Mouse (Mus musculus): ENCODE measurements at regions not wholly inside any gene's neighbourhood (a gene's known extent, or its start where the extent isn't known, plus 50 kb on each side); places are given as distances from the start of the nearest gene placed in this dataset.

GRCm38 (mm10) chrX:10984894-10985293 lies 270.1 kb downstream of the Mid1ip1 start:
- Histone ChIP-seq H3K27ac (ENCODE audit: low read length) (no peak overlapping the region), H3K4me1 (ENCODE audit: insufficient read depth, low read length) (no peaks in the 10 kb centered on the region), H3K9ac (replicated peaks; ENCODE audit: low read length) (no peak overlapping the region), H3K4me3 (ENCODE audit: low read length) (no peak overlapping the region), H3K27me3 (ENCODE audit: insufficient read depth, low read length) (peaks cover 3% of the 10 kb centered on the region; the same call in 1 of the 2 replicates), H3K36me3 (ENCODE audit: insufficient read depth, low read length) (no peaks in the 10 kb centered on the region), H3K9me3 (ENCODE audit: low read length) (no peaks in the 10 kb centered on the region), H3K4me2 (replicated peaks; ENCODE audit: low read depth, low read length) (no peak overlapping the region)
- ATAC-seq (ENCODE audit: low FRiP score, low TSS enrichment), result no peak
- WGBS, result 90% methylated on average over 7 of the region's 7 CpGs

GRCm38 (mm10) chrX:10991871-10992210 lies 277.0 kb downstream of the Mid1ip1 start:
- no peak for ATAC-seq (ENCODE audit: low FRiP score, low TSS enrichment)
- Histone ChIP-seq H3K36me3 (ENCODE audit: insufficient read depth, low read length) (no peaks in the 10 kb centered on the region), H3K9me3 (ENCODE audit: low read length) (no peaks in the 10 kb centered on the region), H3K9ac (replicated peaks; ENCODE audit: low read length) (no peak overlapping the region), H3K4me2 (replicated peaks; ENCODE audit: low read depth, low read length) (peak overlapping the region; percentile 48), H3K4me3 (ENCODE audit: low read length) (no peak overlapping the region), H3K27me3 (ENCODE audit: insufficient read depth, low read length) (peaks cover 17% of the 10 kb centered on the region; the same call in 1 of the 2 replicates), H3K27ac (ENCODE audit: low read length) (no peak overlapping the region), H3K4me1 (ENCODE audit: insufficient read depth, low read length) (peaks cover 9% of the 10 kb centered on the region)
- WGBS, result 36% methylated on average over 6 of the region's 6 CpGs

- H3K27ac ChIP-seq (ENCODE audit: low read length), result no peak overlapping the region; the same call in 1 of the 2 replicates
- peak overlapping the region; percentile 48 for H3K9ac ChIP-seq (replicated peaks; ENCODE audit: low read length)
- H3K4me2 ChIP-seq (replicated peaks; ENCODE audit: low read depth, low read length), result peak overlapping the region; percentile 48
- WGBS, result 32% methylated on average over 19 of the region's 19 CpGs
- ATAC-seq (ENCODE audit: low FRiP score, low TSS enrichment), result peak; percentile 67; the same call in 1 of the 2 replicates
- H3K27me3 ChIP-seq (ENCODE audit: insufficient read depth, low read length), result peaks cover 17% of the 10 kb centered on the region; the same call in 1 of the 2 replicates
- H3K4me1 ChIP-seq (ENCODE audit: insufficient read depth, low read length), result peaks cover 9% of the 10 kb centered on the region
- no peaks in the 10 kb centered on the region for H3K36me3 ChIP-seq (ENCODE audit: insufficient read depth, low read length)
- H3K9me3 ChIP-seq (ENCODE audit: low read length), result no peaks in the 10 kb centered on the region
- H3K4me3 ChIP-seq (ENCODE audit: low read length), result peak overlapping the region; percentile 23
These were observed 277.6 kb downstream of the Mid1ip1 start for GRCm38 (mm10) chrX:10992211-10993004.

GRCm38 (mm10) chrX:10993005-10993377 lies 278.2 kb downstream of the Mid1ip1 start:
- no peaks in the 10 kb centered on the region for H3K36me3 ChIP-seq (ENCODE audit: insufficient read depth, low read length)
- no peaks in the 10 kb centered on the region for H3K9me3 ChIP-seq (ENCODE audit: low read length)
- H3K9ac ChIP-seq (replicated peaks; ENCODE audit: low read length), result no peak overlapping the region; the same call in 1 of the 2 replicates
- peak overlapping the region; percentile 23 for H3K4me3 ChIP-seq (ENCODE audit: low read length)
- H3K27ac ChIP-seq (ENCODE audit: low read length), result no peak overlapping the region; the same call in 1 of the 2 replicates
- peak overlapping the region; percentile 48 for H3K4me2 ChIP-seq (replicated peaks; ENCODE audit: low read depth, low read length)
- peak; percentile 28; the same call in 1 of the 2 replicates for ATAC-seq (ENCODE audit: low FRiP score, low TSS enrichment)
- peaks cover 17% of the 10 kb centered on the region; the same call in 1 of the 2 replicates for H3K27me3 ChIP-seq (ENCODE audit: insufficient read depth, low read length)
- H3K4me1 ChIP-seq (ENCODE audit: insufficient read depth, low read length), result peaks cover 9% of the 10 kb centered on the region
- 28% methylated on average over 5 of the region's 6 CpGs for WGBS

GRCm38 (mm10) chrX:10994910-10995309 lies 280.1 kb downstream of the Mid1ip1 start:
- no peak overlapping the region for H3K4me2 ChIP-seq (replicated peaks; ENCODE audit: low read depth, low read length)
- H3K4me3 ChIP-seq (ENCODE audit: low read length), result no peak overlapping the region
- H3K9me3 ChIP-seq (ENCODE audit: low read length), result no peaks in the 10 kb centered on the region
- no peak overlapping the region for H3K27ac ChIP-seq (ENCODE audit: low read length)
- ATAC-seq (ENCODE audit: low FRiP score, low TSS enrichment), result no peak
- H3K9ac ChIP-seq (replicated peaks; ENCODE audit: low read length), result no peak overlapping the region
- peaks cover 9% of the 10 kb centered on the region for H3K4me1 ChIP-seq (ENCODE audit: insufficient read depth, low read length)
- H3K27me3 ChIP-seq (ENCODE audit: insufficient read depth, low read length), result peaks cover 14% of the 10 kb centered on the region; the same call in 1 of the 2 replicates
- no peaks in the 10 kb centered on the region for H3K36me3 ChIP-seq (ENCODE audit: insufficient read depth, low read length)

- Histone ChIP-seq H3K4me2 (replicated peaks; ENCODE audit: low read depth, low read length) (no peak overlapping the region), H3K36me3 (ENCODE audit: insufficient read depth, low read length) (no peaks in the 10 kb centered on the region), H3K27me3 (ENCODE audit: insufficient read depth, low read length) (no peaks in the 10 kb centered on the region; the same call in 1 of the 2 replicates), H3K27ac (ENCODE audit: low read length) (no peak overlapping the region), H3K9me3 (ENCODE audit: low read length) (no peaks in the 10 kb centered on the region), H3K4me1 (ENCODE audit: insufficient read depth, low read length) (no peaks in the 10 kb centered on the region), H3K4me3 (ENCODE audit: low read length) (no peak overlapping the region), H3K9ac (replicated peaks; ENCODE audit: low read length) (no peak overlapping the region)
- no peak for ATAC-seq (ENCODE audit: low FRiP score, low TSS enrichment)
- WGBS, result 81% methylated on average over 3 of the region's 3 CpGs
These were observed 286.4 kb downstream of the Mid1ip1 start for GRCm38 (mm10) chrX:11001180-11001579.

GRCm38 (mm10) chrX:11039278-11039677 lies 259.8 kb upstream of the H2al1a start:
- H3K9me3 ChIP-seq (ENCODE audit: low read length), result no peaks in the 10 kb centered on the region
- H3K36me3 ChIP-seq (ENCODE audit: insufficient read depth, low read length), result no peaks in the 10 kb centered on the region
- H3K4me2 ChIP-seq (replicated peaks; ENCODE audit: low read depth, low read length), result no peak overlapping the region
- no peak overlapping the region for H3K27ac ChIP-seq (ENCODE audit: low read length)
- H3K27me3 ChIP-seq (ENCODE audit: insufficient read depth, low read length), result 0 out of 2 replicates have a peak, but pooled peaks cover 4% of the 10 kb centered on the region
- H3K4me1 ChIP-seq (ENCODE audit: insufficient read depth, low read length), result no peaks in the 10 kb centered on the region
- no peak for ATAC-seq (ENCODE audit: low FRiP score, low TSS enrichment)
- H3K4me3 ChIP-seq (ENCODE audit: low read length), result no peak overlapping the region
- H3K9ac ChIP-seq (replicated peaks; ENCODE audit: low read length), result no peak overlapping the region

- WGBS, result 87% methylated on average over 3 of the region's 3 CpGs
- no peak overlapping the region for H3K9ac ChIP-seq (replicated peaks; ENCODE audit: low read length)
- ATAC-seq (ENCODE audit: low FRiP score, low TSS enrichment), result no peak
- H3K27me3 ChIP-seq (ENCODE audit: insufficient read depth, low read length), result no peaks in the 10 kb centered on the region
- H3K4me3 ChIP-seq (ENCODE audit: low read length), result no peak overlapping the region
- H3K4me1 ChIP-seq (ENCODE audit: insufficient read depth, low read length), result no peaks in the 10 kb centered on the region
- no peak overlapping the region for H3K27ac ChIP-seq (ENCODE audit: low read length)
- no peak overlapping the region for H3K4me2 ChIP-seq (replicated peaks; ENCODE audit: low read depth, low read length)
- no peaks in the 10 kb centered on the region for H3K9me3 ChIP-seq (ENCODE audit: low read length)
- no peaks in the 10 kb centered on the region for H3K36me3 ChIP-seq (ENCODE audit: insufficient read depth, low read length)
These were observed 252.3 kb upstream of the H2al1a start for GRCm38 (mm10) chrX:11046769-11047168.

GRCm38 (mm10) chrX:11082171-11082570 lies 216.9 kb upstream of the H2al1a start:
- Histone ChIP-seq H3K9ac (replicated peaks; ENCODE audit: low read length) (no peak overlapping the region), H3K4me2 (replicated peaks; ENCODE audit: low read depth, low read length) (no peak overlapping the region), H3K4me3 (ENCODE audit: low read length) (no peak overlapping the region), H3K4me1 (ENCODE audit: insufficient read depth, low read length) (no peaks in the 10 kb centered on the region), H3K36me3 (ENCODE audit: insufficient read depth, low read length) (no peaks in the 10 kb centered on the region), H3K27ac (ENCODE audit: low read length) (no peak overlapping the region), H3K27me3 (ENCODE audit: insufficient read depth, low read length) (peaks cover 4% of the 10 kb centered on the region; the same call in 1 of the 2 replicates), H3K9me3 (ENCODE audit: low read length) (no peaks in the 10 kb centered on the region)
- WGBS, result 69% methylated on average over 3 of the region's 3 CpGs
- ATAC-seq (ENCODE audit: low FRiP score, low TSS enrichment), result no peak

GRCm38 (mm10) chrX:11082845-11083244 lies 216.2 kb upstream of the H2al1a start:
- no peak overlapping the region for H3K27ac ChIP-seq (ENCODE audit: low read length)
- H3K4me2 ChIP-seq (replicated peaks; ENCODE audit: low read depth, low read length), result no peak overlapping the region
- H3K4me3 ChIP-seq (ENCODE audit: low read length), result no peak overlapping the region
- H3K27me3 ChIP-seq (ENCODE audit: insufficient read depth, low read length), result peaks cover 4% of the 10 kb centered on the region; the same call in 1 of the 2 replicates
- no peak overlapping the region for H3K9ac ChIP-seq (replicated peaks; ENCODE audit: low read length)
- H3K9me3 ChIP-seq (ENCODE audit: low read length), result no peaks in the 10 kb centered on the region
- no peak for ATAC-seq (ENCODE audit: low FRiP score, low TSS enrichment)
- WGBS, result 71% methylated on average over 3 of the region's 3 CpGs
- no peaks in the 10 kb centered on the region for H3K4me1 ChIP-seq (ENCODE audit: insufficient read depth, low read length)
- H3K36me3 ChIP-seq (ENCODE audit: insufficient read depth, low read length), result no peaks in the 10 kb centered on the region

Data from kidney, embryonic 16.5 days (tissue).